Mouse (Mus musculus): Measurements from ENCODE around the gene Adgrg7.

Adgrg7 gene

DNA sequence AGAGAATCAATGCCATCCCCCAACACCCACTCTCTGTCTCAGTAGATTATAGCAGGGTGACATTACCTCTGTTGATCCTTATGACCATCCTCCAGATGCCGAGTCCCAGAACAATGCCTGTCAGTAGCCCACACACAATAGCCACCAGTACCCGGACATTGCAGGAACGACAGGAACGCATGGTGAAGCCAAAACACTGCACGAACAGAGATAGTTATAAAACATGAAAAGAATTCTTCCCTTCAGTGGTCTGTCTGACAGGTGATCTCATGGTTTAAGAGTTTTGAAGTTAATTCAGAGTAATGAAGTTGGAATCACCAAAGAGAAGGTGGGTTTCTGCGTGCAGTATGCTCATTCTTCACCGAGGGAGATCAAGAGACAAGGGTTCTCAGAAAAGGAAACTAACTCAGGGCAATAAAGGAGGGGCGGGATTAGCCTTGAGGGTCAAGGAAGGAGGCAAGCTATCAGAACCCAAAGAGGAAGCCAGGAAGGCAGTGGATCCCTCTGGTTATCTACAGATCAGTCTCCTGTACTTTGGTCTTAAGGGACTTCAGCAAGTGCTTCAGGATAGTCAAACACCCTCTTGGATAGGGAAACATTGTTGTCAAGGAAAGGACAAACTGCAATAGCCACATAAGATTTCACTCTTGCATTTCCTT is at the start of gene Adgrg7:
TSS of gene Adgrg7 (minus strand) at position 375 of the 659 bp plus-strand sequence.
- in situ Hi-C loops (cut with MboI, MseI): no loop called here

GRCm38 (mm10) chr16:56842988-56843387 is 47.3 kb upstream of the Adgrg7 start:
- in situ Hi-C loops (cut with MboI, MseI): no loop called here

DNA sequence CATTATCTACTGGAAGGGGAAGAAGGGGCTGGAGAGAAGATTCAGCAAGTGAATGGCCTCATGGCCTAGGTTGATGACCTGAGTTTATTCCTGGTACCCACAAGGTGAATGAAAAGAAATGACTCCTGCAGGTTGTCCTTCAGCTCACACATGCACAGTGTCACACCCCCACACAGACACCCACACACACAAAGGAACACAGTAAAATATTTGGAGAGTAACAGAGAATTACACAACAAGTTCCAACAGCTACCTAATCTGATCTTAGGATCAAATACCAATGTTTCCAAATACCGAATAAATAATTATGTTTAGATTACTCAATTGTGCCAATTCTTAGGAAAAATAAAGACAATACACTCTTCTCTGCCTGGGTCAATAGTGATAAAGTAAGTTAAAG is 37.7 kb upstream of the Adgrg7 start:
- in situ Hi-C loops (cut with MboI, MseI): no loop called here

DNA sequence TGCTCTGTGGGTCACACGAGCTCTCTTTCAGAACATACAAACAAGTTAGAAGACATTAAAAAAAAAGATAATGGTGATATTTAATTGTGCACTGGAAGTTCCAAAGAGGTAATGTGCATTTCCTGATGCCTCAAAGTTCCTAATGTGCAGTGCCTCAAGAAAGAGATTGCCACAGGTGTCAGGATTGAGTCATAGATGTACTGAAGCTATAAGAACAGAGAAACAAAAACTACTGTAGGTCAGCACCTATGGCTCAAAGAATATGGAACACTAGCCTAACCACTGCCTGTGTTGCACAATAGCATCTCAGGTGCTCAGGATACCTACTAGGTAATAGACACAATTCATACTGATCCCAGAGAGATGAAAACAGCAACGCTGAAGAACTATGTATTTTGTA is 36.3 kb upstream of the Adgrg7 start:
- in situ Hi-C loops (cut with MboI, MseI): no loop called here

DNA sequence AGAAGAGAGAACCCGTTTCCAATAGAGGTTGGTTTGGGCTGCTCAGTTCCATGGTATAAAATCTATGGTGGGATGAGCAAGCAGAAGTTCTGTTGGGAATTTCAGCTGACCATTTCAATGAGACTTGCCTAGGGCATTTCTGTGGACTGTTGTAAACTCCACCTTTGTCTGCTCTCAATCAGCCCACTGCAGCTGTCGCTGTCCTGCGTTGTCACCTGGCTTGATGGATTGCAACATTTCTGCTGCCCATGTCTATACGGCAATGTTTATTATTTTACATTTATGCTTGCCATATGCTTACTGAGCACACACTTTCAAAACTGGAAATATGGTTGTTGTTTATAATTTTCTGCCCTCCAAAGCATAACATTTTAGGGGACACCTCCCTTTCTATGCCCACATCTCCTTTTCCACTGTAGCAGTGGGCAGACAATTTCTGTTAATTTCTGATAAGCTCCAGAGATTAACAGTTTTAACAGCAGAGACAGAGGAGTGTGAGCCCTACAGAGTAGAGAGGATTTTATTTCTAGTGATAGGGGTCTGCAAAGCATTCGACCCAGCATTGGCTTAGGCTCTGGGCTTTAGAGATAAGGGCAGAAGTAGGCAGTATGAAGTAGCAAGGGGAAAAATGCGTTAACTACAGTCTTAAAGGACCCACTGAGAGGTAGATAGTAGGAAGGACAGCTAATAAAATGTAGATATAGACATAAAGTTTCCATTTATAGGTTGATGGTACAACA is 5.9 kb upstream of the Adgrg7 start:
- in situ Hi-C loops (cut with MboI, MseI): no loop called here

DNA sequence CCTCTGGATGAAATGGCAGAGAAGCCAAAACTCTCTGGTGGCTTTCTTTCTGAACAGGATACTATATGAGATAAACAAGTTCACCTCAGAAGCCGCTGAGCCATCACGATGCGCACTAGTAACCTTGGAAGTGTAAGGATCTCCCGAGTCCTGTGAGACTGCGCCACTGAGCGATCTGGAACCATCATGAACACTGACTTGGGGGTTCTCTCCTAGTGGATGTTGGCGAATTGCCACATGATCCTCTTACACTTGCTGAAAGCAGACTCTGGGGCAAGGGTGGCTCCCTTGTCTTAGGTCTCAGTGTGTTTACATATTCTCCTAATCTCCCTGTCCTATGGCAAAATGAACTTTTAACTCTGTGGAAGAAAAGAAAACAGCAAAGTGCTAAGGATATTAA is 5.3 kb upstream of the Adgrg7 start:
- in situ Hi-C loops (cut with MboI, MseI): no loop called here

GRCm38 (mm10) chr16:56800469-56800868 is 4.8 kb upstream of the Adgrg7 start:
- in situ Hi-C loops (cut with MboI, MseI): no loop called here

DNA sequence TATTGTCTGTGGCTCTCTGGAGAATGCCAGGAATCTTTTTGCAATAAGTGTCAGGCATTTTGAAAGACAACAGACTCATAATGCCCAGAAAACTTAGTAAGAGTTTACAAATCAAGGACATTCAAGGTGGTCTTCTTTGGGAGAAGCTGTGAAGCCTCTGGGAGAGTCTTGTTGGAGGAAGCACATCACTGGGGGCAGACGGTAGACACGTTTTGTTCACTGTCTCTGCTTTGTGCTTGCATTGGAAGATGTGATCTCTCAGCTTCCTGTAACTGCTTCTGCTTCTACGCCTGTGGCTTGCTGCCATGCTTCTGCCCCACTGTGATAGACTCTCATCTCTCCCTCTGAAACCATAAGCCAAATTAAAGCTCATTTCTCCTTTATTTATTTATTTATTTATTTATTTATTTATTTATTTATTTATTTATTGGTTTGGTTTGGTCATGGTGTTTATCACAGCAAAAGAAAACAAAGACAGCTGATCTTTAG is 3.9 kb upstream of the Adgrg7 start:
- in situ Hi-C loops (cut with MboI, MseI): no loop called here

DNA sequence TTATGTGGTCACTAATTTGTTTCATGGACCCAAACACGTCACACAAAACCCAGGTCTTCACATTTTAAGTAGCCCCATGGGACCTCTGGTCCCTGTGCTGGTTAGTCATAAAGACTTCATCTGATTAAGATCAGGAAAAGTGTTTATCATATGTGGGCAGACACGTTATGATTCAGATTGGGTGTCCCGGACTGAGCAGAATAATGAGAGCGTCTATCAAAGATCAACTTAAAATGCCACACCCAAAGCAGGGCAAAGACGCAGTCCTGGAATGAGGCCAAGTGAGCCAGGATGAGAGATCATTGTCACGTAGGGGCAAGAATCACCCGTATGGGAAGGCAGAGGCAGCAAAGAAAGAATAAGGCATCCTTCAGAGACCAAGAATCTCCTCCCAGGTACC is 3.2 kb upstream of the Adgrg7 start:
- in situ Hi-C loops (cut with MboI, MseI): no loop called here

GRCm38 (mm10) chr16:56794383-56795144 is 1.1 kb downstream of the Adgrg7 start:
- in situ Hi-C loops (cut with MboI, MseI): no loop called here

GRCm38 (mm10) chr16:56793778-56794177 is 1.9 kb downstream of the Adgrg7 start:
- in situ Hi-C loops (cut with MboI, MseI): no loop called here

DNA sequence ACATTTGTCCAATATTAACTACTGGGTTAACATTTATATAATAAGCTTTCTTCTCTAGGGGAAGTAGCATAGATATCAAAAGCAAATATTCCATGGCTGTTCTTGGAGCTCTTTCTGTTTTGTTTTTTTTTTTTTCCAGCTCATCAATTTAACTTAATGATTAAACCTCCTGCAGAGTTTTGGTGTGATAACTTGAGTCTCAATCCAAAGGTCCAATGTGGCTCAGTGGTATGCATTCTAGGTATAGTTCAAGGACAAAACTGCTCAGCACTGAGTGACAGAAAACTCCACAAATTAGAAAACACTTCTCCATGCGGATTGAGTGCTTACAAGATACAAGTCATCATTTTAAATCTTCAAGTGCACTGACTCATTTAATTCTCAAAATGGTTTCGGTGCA is 9.7 kb downstream of the Adgrg7 start:
- in situ Hi-C loops (cut with MboI, MseI): loop anchor here (10.0 kb wide), 1 partner anchor 289 kb away; the partner anchor contains the start of gene Tmem45a2

DNA sequence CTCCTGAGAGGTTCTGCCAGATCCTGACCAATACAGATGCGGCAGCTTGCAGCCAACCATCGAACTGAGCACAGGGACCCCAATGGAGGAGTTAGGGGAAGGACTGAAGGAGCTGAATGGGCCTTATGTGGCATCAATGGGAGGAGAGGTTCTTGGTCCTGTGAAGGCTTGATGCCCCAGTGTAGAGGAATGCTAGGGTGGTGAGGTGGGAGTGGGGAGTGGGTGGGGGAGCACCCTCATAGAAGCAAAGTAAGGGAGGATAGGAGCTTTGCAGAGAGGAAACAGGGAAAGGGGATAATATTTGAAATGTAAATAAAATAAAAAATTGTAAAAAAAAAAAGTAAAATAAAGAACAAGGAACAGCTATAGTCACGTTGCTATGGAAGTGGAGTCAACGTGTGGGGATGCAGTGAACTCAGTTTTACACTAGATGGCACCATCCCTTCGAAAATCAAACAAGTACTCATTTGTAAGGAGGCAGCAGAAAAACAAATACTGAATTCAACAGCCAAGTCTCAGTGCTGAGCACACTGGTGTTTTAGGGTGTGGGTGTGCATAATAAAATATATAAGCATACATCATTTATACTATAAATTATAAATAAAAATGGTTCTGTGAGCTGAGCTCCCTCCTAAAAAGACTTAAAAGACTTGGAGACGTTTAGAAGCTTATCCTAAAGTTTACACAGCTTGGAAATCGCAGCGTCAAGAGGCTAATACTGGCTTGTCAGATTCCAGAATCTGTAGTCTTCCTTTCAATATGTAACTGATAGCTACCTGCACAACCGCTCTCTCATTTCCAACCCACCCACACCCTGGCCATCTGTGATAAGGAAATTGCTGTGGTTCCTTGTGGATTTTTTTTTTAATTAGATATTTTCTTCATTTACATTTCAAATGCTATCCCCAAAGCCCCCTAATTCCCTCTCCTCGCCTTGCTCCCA is 24.2 kb downstream of the Adgrg7 start:
- in situ Hi-C loops (cut with MboI, MseI): loop anchor here (10.0 kb wide), 2 partner anchors 143 to 323 kb away; no protein-coding TSS in a partner anchor

DNA sequence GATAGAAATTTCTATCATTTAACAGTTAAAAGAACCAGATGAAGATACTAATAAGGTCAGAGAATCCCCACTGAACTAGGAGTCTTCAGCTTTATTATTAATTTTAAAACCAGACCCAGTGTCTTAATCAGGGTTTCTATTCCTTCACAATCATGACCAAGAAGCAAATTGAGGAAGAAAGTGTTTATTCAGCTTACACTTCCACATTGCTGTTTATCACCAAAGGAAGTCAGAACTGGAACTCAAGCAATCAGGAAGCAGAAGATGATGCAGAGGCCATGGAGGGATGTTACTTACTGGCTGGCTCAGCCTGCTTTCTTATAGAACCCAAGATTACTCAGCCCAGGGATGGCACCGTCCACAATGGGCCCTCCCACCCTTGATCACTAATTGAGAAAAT is 66.6 kb downstream of the Adgrg7 start:
- in situ Hi-C loops (cut with MboI, MseI): no loop called here

DNA sequence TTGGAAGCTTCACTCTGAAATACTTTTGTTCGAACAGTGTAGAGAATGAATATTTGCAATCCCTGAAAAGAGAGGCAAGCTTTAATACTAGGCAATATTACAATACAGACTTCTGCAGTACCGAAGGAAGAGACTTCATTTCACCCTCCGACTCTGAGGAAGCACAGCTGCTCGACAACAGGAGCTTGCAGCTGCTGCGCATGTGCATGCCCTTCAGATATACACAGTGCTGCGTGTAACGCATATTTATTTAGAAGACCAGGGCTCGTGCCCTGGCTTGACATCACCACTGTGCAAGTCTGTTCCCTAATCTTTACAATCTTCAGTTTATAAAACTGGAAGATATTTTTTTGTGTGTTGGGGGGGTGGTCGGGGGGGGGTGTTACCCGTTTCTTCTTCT is 70.7 kb downstream of the Adgrg7 start:
- in situ Hi-C loops (cut with MboI, MseI): loop anchor here (25.0 kb wide), 2 partner anchors 788 to 887 kb away; partner anchors contain the start of genes Cep97 and Cmss1

- in situ Hi-C loops (cut with MboI, MseI): loop anchor here (25.0 kb wide), 2 partner anchors 785 to 890 kb away; partner anchors contain the start of genes Cep97 and Cmss1
Measured at GRCm38 (mm10) chr16:56722357-56722756, 73.3 kb downstream of the Adgrg7 start.

GRCm38 (mm10) chr16:56719031-56719430 is 76.6 kb downstream of the Adgrg7 start:
- in situ Hi-C loops (cut with MboI, MseI): loop anchor here (25.0 kb wide), 2 partner anchors 782 to 893 kb away; partner anchors contain the start of genes Cep97 and Cmss1

GRCm38 (mm10) chr16:56717224-56718200 is 78.1 kb downstream of the Adgrg7 start, which contains the start of gene Tfg:
Gene Tfg (minus strand): TSS chr16:56717450.
- in situ Hi-C loops (cut with MboI, MseI): loop anchor here (25.0 kb wide), 2 partner anchors 780 to 895 kb away; partner anchors contain the start of genes Cep97 and Cmss1

DNA sequence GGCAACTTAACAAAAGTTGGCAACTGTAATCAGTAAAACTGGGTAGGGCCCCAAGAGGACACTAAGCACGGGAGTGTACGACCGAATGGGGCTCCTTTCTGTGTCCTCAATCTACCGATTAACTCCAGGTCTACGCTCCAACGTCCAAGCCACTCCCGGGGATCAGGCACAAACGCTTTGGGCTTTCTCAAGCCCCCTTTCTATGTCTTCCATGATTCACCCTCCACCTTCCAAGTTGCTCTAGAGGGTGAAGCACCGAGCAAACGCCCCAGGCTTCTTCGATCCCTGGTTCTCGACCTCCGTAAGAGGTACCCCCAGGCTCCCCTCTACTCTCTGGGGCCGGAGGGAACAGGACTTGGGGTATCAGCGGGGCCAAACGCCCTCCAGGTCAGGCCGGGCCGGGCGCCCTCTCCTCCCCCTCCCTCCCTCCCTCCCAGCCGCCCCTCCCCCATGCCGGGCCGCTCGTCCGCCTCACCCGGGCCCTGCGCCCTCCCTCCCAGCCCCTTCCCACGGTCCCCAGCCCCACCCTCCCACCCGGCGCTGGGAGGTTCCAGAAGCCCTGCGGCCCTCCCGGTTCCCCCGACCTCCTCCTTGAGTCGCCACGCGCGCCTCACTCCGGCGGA is 79.0 kb downstream of the Adgrg7 start:
- in situ Hi-C loops (cut with MboI, MseI): loop anchor here (25.0 kb wide), 2 partner anchors 779 to 896 kb away; partner anchors contain the start of genes Cep97 and Cmss1
